8 mouse cellular contexts compared by ENCODE assay signal in the genomic region with DNA sequence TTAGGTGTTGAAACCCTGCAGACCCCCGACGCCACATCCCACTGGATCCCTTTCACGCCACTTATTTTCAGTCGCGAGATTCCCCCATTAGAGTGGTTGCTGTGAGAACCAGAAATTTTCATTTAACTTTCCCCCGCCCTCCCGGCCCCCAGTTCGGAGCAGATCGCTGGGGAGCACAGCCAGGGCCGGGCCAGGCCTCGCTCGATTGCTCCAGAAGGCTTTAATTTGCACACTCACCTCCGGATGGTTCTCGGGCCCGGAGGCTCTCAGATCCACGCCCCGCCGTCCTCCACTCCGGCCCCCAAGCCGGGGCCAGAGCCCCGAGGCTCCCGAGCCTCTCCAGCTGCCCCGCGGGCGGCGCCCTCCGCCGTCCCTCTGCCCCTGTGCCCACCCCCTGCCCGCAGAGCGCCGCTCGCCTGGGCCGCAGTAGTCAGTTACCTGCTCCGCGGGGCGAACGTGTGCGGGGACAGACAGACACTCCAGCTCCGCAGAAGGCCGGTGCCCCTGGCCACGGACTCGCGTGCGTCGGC.
A peak's percentile ranks its signal among the peaks of the same experiment; 100 is the strongest.
DNase-seq lines count a peak whose midpoint lies in the region; ATAC-seq and TF ChIP-seq lines count a peak whose summit lies in the region.

No protein-coding gene starts in this region.

- no peaks in the 10 kb centered on the region for H3K9me3 ChIP-seq in heart, embryonic 15.5 days (replicated peaks)
- no peaks in the 10 kb centered on the region for H3K9me3 ChIP-seq in intestine, postnatal 0 days (ENCODE audit: control insufficient read depth)
- no peaks in the 10 kb centered on the region for H3K9me3 ChIP-seq in lung, postnatal 0 days (ENCODE audit: low read length)

- 2% methylated on average over 45 of the region's 45 CpGs for WGBS in heart, embryonic 15.5 days
- 3% methylated on average over 45 of the region's 45 CpGs for WGBS in intestine, postnatal 0 days
- WGBS in lung, postnatal 0 days: 3% methylated on average over 42 of the region's 45 CpGs

- H3K27me3 ChIP-seq in heart, embryonic 15.5 days: peaks cover 41% of the 10 kb centered on the region
- H3K27me3 ChIP-seq in intestine, postnatal 0 days (replicated peaks; ENCODE audit: control insufficient read depth, insufficient read depth, low read length): peaks cover 36% of the 10 kb centered on the region
- peaks cover 11% of the 10 kb centered on the region for H3K27me3 ChIP-seq in lung, postnatal 0 days (replicated peaks; ENCODE audit: insufficient read depth, low read length)

- no peak overlapping the region for H3K27ac ChIP-seq in heart, embryonic 15.5 days
- no peak overlapping the region for H3K27ac ChIP-seq in intestine, postnatal 0 days (ENCODE audit: low read depth, low read length)
- H3K27ac ChIP-seq in lung, postnatal 0 days (ENCODE audit: low read length): peak overlapping the region; percentile 68

- H3K4me2 ChIP-seq in heart, embryonic 15.5 days: peak overlapping the region; percentile 100
- H3K4me2 ChIP-seq in intestine, postnatal 0 days (replicated peaks; ENCODE audit: low read depth): peak overlapping the region; percentile 99
- H3K4me2 ChIP-seq in lung, postnatal 0 days (replicated peaks; ENCODE audit: low read depth, low read length): peak overlapping the region; percentile 92

- TF ChIP-seq EP300 in lung, postnatal 0 days (IDR thresholded peaks at IDR 0.05): no peak

- intact Hi-C loops in gastrocnemius, postnatal 14 days (cut with DNase I; ENCODE audit: low total_unique reads): no loop called here

- ATAC-seq in heart, embryonic 15.5 days (replicated peaks; ENCODE audit: insufficient number of reproducible peaks, insufficient read depth, low FRiP score, low read depth): 0 out of 2 replicates have a peak, but pooled peaks have one; percentile 7
- ATAC-seq in intestine, postnatal 0 days: no peak
- peak; percentile 58 for ATAC-seq in lung, postnatal 0 days

- H3K4me3 ChIP-seq in heart, embryonic 15.5 days: peak overlapping the region; percentile 72
- peak overlapping the region; percentile 62 for H3K4me3 ChIP-seq in intestine, postnatal 0 days (ENCODE audit: low read depth, low read length)
- peak overlapping the region; percentile 60 for H3K4me3 ChIP-seq in lung, postnatal 0 days (ENCODE audit: low read depth, low read length)

- H3K9ac ChIP-seq in heart, embryonic 15.5 days: peak overlapping the region; percentile 6; the same call in 1 of the 2 replicates
- H3K9ac ChIP-seq in intestine, postnatal 0 days (ENCODE audit: low read depth, low read length): no peak overlapping the region
- 0 out of 2 replicates have a peak overlapping the region, but pooled peaks have one; percentile 12 for H3K9ac ChIP-seq in lung, postnatal 0 days (replicated peaks; ENCODE audit: low read depth)

- TF ChIP-seq CTCF in intestine, postnatal 0 days (IDR thresholded peaks at IDR 0.05; ENCODE audit: low read depth): no peak
- TF ChIP-seq CTCF in lung, postnatal 0 days (IDR thresholded peaks at IDR 0.05): no peak

- H3K36me3 ChIP-seq in heart, embryonic 15.5 days: no peaks in the 10 kb centered on the region
- H3K36me3 ChIP-seq in intestine, postnatal 0 days (ENCODE audit: control insufficient read depth, insufficient read depth): no peaks in the 10 kb centered on the region
- H3K36me3 ChIP-seq in lung, postnatal 0 days (ENCODE audit: insufficient read depth, low read length): no peaks in the 10 kb centered on the region

- H3K4me1 ChIP-seq in heart, embryonic 15.5 days (replicated peaks): peaks cover 29% of the 10 kb centered on the region
- no peaks in the 10 kb centered on the region for H3K4me1 ChIP-seq in intestine, postnatal 0 days (replicated peaks; ENCODE audit: control insufficient read depth, insufficient read depth, low read length)
- peaks cover 4% of the 10 kb centered on the region; the same call in 1 of the 2 replicates for H3K4me1 ChIP-seq in lung, postnatal 0 days (ENCODE audit: insufficient read depth, low read depth, low read length)

- DNase-seq in heart, adult 18-20 months: no peak
- peak; percentile 14 for DNase-seq in embryo, embryonic 11 days
- DNase-seq in lung, postnatal 0 days (ENCODE audit: low spot score): peak; percentile 27
- no peak for DNase-seq in gastrocnemius, postnatal 14 days
- no peak for DNase-seq in adrenal gland, postnatal 4 days (ENCODE audit: low spot score in 2 of 2)
- DNase-seq in layer of hippocampus, postnatal 10 days (ENCODE audit: low spot score in 2 of 2): no peak

Comparison
In these comparisons a context has a peak if more than half of its experiments do, and no peak if none do; other contexts are left out.
1. DNase-seq: peak in embryo, embryonic 11 days (single experiment) and lung, postnatal 0 days (single experiment); none in heart, adult 18-20 months (0 of 2), gastrocnemius, postnatal 14 days (single experiment), adrenal gland, postnatal 4 days (0 of 2) and layer of hippocampus, postnatal 10 days (0 of 2).
2. Peak in every context shown above with its lines, with median percentiles within 50 percentile points of each other: H3K4me2 ChIP-seq and H3K4me3 ChIP-seq.